Mouse (Mus musculus) bone marrow macrophage, adult 2 months (primary cell): Measurements from ENCODE around the gene Slc4a2. TPM values are rescaled to one million over a fixed set of nuclear protein-coding genes. Genes with fewer than 3 reads are reported as not detected.

Source experiments
- H3K27ac ChIP-seq: 2 replicates; pipeline ENCODE4 v1.5.1; 2012; ENCODE audit warnings: low read depth, low read length; ENCODE audit not compliant: insufficient read depth
- H3K4me1 ChIP-seq: 2 replicates; pipeline ENCODE4 v1.6.1; 2012; ENCODE audit warnings: low read length; ENCODE audit not compliant: control insufficient read depth, insufficient read depth
- H3K4me3 ChIP-seq: 2 replicates; pipeline ENCODE4 v1.5.1; 2012; ENCODE audit warnings: mild to moderate bottlenecking, low read length, moderate library complexity; ENCODE audit not compliant: insufficient read depth
- CTCF ChIP-seq: IDR thresholded peaks from 2 replicates; pipeline ENCODE4 v1.5.1; 2012; ENCODE audit warnings: low read depth, mild to moderate bottlenecking, low read length, moderate library complexity
- POLR2A ChIP-seq: IDR thresholded peaks from 2 replicates; pipeline ENCODE4 v1.6.1; 2012; ENCODE audit warnings: mild to moderate bottlenecking, low read depth, low read length, borderline replicate concordance
- polyA plus RNA-seq: library from polyadenylated mRNA; stranded (reverse); fragments of >200 nt; gene quantifications from 2 replicates; pipeline ENCODE4 v1.2.4, GENCODE M21; 2012; ENCODE audit not compliant: missing spikeins, insufficient read depth, insufficient read length

Slc4a2 gene
- polyA plus RNA-seq, 1 experiment, result 45.1 TPM

DNA sequence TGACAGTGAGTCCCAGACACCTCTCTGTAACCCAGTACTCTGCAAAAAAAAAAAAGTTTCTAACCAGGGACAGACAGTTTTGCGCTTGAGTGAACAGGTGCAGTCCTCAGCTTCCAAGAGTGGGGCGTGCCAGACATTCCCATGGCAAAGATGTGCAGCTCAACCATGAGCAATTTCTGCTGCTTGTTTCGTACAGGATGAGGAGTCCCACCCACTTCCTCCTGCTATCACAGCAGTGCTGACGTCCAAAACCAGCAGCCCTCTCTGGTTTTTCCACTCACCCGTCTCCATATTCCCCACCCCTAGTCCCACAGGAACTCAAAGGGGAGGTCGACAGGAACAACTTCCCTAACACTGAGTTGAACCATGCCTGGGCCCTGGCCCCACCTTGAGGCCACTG is 39.2 kb upstream of the Slc4a2 start:
- TF ChIP-seq POLR2A, result no peak
- no peak for TF ChIP-seq CTCF
- peak overlapping the region; percentile 20 for H3K27ac ChIP-seq

DNA sequence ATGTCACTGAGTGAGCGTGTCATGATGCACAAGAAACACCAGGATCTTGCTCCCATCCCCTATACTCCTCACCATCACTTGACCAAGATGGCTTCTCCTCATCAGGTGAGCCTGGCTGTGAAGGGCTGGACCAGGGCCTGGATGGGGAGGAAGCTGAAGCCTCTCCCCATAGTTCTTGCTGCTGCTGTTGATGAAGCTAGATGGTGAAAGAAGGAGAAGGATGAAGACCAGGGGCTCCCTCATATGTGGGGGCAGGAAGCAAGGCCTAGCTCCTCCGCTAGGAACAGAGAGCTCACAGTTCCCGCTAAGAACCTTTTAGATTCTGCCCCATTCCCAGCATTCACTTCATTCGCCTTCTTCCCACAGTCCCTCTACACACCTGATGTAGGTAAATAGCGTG is 38.3 kb upstream of the Slc4a2 start:
- TF ChIP-seq CTCF (no peak), POLR2A (no peak)
- no peak overlapping the region for H3K4me3 ChIP-seq
- no peak overlapping the region for H3K27ac ChIP-seq
- peaks cover 38% of the 10 kb centered on the region for H3K4me1 ChIP-seq

More for the DNA sequence above, 39.2 kb upstream of the Slc4a2 start:
- peaks cover 29% of the 10 kb centered on the region for H3K4me1 ChIP-seq
- H3K4me3 ChIP-seq, result no peak overlapping the region

DNA sequence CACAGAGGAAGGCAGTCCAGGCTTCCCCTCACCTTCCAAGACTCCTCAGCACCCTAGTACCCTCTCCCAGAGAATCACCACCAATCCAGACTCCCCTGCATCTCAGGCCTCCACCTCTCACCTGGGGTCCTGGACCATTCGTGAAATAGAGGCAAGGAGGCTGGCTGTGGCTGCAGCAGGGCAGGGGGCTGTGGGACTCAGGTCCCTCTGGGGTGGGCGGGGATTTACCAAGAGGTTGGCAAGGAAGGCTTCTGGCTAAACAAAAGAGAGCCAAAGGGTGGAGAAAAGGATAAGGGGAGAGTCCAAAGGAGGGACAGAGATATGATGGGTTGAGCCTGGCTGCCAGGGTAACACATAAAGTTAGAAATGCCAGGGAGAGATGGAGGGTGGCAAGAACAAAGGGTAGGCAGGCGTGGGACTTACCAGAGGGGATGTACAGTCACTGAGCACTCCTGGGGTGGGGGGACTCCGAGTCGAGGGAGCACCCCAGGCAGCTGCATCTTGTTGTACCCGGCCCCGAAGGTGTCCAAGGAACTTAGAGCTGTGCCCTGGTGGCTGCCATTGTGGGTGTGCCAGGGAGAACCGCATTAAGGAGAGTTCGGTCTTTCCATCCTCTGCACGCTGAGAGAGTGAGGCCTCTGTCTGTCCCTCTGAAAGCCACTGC is 37.6 kb upstream of the Slc4a2 start:
- Histone ChIP-seq H3K4me3 (no peak overlapping the region), H3K4me1 (peaks cover 41% of the 10 kb centered on the region), H3K27ac (no peak overlapping the region)
- no peak for TF ChIP-seq POLR2A

DNA sequence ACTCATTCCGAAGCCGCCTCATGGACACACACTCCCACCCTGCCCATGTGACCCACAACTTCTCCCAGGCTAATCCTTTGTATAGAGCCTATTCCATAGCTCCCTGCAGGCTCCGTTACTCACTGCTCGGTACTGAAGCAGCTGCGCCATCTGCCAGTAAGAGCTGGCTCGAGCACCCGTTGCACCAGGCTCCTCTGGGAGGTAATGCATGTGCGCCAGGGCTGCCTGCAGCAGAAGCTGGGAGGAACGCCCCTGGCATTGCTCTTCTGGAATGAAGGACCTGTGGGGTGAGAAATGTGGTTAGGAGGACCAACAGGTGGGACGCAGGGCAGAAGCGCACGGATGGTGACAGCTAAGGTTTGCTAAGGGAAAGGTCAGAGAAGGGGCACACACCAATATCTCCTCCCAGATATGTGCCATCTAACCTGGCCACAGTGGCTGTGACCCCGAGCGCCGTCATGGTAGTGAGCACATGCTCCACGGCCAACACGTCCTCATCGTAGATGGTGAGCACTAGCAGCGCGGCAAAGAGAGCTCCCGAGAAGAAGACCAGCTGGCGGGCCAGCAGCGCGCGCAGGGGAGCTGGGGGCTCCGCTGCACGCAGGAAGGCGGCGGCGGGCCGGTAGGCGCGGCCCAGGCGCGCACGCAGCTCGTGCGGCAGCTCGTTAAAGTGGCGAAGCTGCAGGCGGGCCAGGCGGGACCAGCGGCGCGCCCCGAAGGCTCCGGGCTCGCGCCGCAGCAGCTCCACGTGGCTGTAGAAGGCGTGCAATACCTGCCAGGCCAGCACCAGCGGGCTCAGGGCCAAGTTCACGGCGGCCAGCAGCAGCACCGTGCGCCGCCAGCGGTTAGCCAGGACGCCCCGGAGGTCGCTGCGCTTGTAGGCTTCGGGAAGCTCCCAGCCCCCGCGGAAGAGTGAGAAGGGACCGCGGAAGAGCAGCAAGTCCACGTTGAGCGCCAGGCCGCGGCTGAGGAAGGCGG is 36.1 kb upstream of the Slc4a2 start:
- TF ChIP-seq POLR2A, result no peak
- no peak for TF ChIP-seq CTCF
- Histone ChIP-seq H3K4me3 (peak overlapping the region; percentile 80), H3K27ac (peak overlapping the region; percentile 93), H3K4me1 (peaks cover 42% of the 10 kb centered on the region)

DNA sequence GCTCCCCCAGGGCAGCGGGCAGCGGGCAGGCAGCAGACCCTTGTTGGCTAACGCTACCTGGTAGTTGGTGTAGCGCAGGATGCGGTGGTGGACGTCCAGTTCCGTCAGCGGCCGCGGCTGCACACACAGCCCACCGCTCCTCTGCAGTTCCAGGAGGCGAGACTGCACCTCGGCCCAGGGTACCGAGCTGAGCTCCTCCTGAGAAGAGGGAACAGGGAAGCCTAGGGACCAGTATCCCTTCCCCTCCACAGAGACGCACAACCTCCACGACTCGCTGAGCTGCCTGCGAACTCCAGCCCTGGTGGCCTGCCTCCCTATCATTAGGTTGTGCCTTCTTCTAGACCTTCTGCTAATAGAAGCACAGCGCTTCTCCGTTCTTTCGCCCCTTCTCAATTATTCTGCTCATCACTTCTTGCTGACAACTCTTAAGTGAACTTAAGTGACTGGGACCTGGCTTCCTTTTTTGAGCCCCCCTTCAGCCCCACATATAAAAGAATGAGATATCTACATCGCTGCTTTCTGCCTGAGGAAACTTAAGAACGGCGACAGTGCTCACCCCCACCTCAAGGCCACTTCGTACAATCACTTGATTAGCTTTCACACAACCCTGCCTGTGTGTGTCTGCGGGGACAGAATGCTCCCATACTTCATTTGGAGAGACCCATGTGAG is 35.3 kb upstream of the Slc4a2 start:
- peak overlapping the region; percentile 80 for H3K4me3 ChIP-seq
- peaks cover 49% of the 10 kb centered on the region for H3K4me1 ChIP-seq
- TF ChIP-seq CTCF, result no peak
- no peak for TF ChIP-seq POLR2A
- H3K27ac ChIP-seq, result peak overlapping the region; percentile 93

DNA sequence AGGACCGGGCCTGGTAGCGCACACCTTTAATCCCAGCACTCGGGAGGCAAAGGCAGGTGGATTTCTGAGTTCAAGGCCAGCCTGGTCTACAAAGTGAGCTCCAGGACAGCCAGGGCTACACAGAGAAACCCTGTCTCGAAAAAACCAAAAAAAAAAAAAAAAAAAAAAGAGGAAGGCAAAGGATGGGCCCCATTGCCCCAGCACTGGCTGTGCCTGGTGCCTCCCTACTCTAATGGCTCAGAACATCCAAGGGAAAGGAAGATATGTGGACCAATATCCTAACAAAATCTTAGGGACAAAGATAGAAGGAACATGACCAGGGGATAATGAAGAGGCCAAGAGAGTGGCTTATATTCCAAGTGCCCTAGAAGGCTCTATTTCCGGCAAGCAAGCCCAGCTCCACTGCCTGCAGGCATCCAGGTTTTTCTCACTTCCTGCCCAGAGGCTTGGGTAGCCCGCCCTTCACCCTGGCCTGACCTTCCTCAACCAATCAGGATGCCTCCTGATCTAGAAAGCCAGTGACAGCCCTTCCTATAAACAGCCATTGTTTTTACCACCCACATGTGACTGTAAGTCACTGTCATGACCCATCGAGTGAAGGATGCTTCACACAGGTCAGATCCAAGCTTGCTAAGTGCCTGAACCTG is 34.5 kb upstream of the Slc4a2 start:
- Histone ChIP-seq H3K4me3 (peak overlapping the region; percentile 80), H3K4me1 (peaks cover 49% of the 10 kb centered on the region), H3K27ac (peak overlapping the region; percentile 93)
- TF ChIP-seq CTCF, result no peak
- no peak for TF ChIP-seq POLR2A

DNA sequence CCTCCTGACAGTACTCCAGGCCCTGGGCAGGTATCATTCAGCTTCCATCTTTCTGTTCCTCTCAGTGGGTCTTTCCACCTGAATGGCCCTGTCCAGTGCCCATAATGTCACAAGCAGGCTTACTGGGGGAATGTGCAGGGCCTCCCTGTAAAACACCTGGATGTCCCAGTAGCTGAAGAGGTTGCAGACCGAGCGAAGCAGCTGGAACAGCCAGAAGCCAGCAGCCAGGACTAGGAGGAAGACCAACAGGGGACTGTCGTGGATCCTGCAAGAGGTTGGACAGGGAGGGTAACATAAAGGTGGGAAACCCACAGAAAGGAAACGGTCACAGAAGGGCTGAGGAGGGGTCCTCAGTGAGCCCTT is 34.0 kb upstream of the Slc4a2 start:
- Histone ChIP-seq H3K4me3 (peak overlapping the region; percentile 48), H3K4me1 (peaks cover 45% of the 10 kb centered on the region), H3K27ac (peak overlapping the region; percentile 93)
- no peak for TF ChIP-seq POLR2A
- 0 out of 2 replicates have a peak, but pooled peaks have one; percentile 8 for TF ChIP-seq CTCF

DNA sequence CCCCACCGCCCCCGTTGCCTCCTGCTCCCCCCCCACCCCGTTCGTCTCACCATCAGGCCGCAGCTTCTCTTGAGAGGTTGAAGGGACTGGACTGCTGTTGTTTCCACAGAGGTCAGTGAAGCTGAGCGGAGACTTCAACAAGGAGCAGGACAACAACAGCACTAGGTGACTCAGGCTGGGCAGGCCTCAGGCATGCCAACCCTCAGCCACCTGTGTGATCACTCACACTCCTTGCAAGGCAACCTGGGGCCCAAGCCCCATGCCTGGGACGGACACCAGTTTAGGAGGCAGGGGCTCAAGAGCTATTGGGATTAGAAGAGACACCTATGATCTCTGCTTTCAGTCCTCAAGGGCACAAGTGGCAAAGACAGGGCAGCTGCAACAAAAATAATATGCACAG is 31.8 kb upstream of the Slc4a2 start, which contains the start of gene Atg9b:
TSS of gene Atg9b (minus strand) at position 280 of the 400 bp plus-strand sequence.
- no peak within 1 kb of the TSS for H3K4me3 ChIP-seq
- H3K27ac ChIP-seq, result peak within 1 kb of the TSS; percentile 14
- no peak for TF ChIP-seq CTCF
- no peak for TF ChIP-seq POLR2A
- peaks cover 35% of the 10 kb centered on the region for H3K4me1 ChIP-seq

DNA sequence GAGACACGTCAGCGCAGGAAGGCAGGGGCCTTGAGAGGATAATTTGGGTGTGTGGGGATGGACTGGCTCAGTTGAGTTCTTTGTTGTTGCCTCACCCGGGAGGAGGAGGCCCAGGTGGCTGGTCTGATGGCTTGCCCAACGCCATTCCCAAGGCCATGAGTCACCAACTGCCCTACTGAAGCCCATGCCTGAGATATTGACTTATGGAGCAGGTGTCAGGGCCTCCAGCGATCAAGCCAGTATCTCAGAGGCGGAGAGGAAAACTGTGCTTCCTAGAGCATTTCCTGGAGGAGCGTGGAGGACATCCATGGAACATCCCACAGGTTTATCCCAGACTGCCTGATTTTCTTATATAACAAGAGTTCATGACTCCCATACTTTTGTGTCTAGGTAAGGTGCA is 30.9 kb upstream of the Slc4a2 start:
- TF ChIP-seq CTCF, result no peak
- TF ChIP-seq POLR2A, result no peak
- H3K27ac ChIP-seq, result peak overlapping the region; percentile 14; the same call in 1 of the 2 replicates
- no peak overlapping the region for H3K4me3 ChIP-seq
- peaks cover 34% of the 10 kb centered on the region for H3K4me1 ChIP-seq
